Mouse (Mus musculus): Measurements from ENCODE around the gene Amtn. TPM values are rescaled to one million over a fixed set of nuclear protein-coding genes. Genes with fewer than 3 reads are reported as not detected.
"Not testable (repeated sequence)": the region's sequence is repeated elsewhere in the genome, so short reads cannot be mapped to it uniquely, and the experiment has no call there.

The Amtn gene
- polyA plus RNA-seq, 1 experiment from 2014 or later: not detected

DNA sequence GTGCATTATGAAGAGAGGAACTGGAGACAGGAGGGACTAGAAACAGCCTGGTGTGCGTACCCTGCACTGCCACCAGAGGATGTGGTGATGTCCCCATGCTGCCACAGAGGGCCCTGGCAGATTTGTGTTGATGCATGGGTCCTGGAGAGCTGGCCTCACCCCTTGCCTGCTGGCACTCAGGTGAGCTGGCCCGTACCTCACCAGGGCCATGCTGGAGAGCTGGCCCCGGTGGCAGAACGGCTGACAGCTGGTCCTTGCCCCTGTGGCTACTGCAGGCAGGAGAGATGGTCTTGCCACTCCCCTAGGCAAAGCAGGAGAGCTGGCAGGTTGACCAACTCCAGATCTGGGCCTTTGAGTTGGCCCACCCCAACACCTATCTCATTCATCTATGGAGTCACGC, 22.7 kb downstream of the Amtn start:
- no peak overlapping the region for H3K9ac ChIP-seq (ENCODE audit: low read depth, low read length)
- no peaks in the 10 kb centered on the region for H3K4me1 ChIP-seq (replicated peaks; ENCODE audit: insufficient read depth, low read length)
- ATAC-seq (replicated peaks; ENCODE audit: low FRiP score, low read depth) (no peak), DNase-seq (ENCODE audit: low spot score) (no peak)
- no peak overlapping the region for H3K4me2 ChIP-seq (ENCODE audit: low read length)
- no peaks in the 10 kb centered on the region for H3K36me3 ChIP-seq (ENCODE audit: insufficient read depth, low read length)
- H3K9me3 ChIP-seq (replicated peaks; ENCODE audit: low read length): no peaks in the 10 kb centered on the region
- no peaks in the 10 kb centered on the region for H3K27me3 ChIP-seq (ENCODE audit: insufficient read depth, low read length)
- TF ChIP-seq CTCF (IDR thresholded peaks at IDR 0.05; ENCODE audit: low read depth): no peak
- no peak overlapping the region for H3K4me3 ChIP-seq (replicated peaks; ENCODE audit: low read depth, low read length)
- 74% methylated on average over 5 of the region's 5 CpGs for WGBS
- no peak overlapping the region for H3K27ac ChIP-seq

DNA sequence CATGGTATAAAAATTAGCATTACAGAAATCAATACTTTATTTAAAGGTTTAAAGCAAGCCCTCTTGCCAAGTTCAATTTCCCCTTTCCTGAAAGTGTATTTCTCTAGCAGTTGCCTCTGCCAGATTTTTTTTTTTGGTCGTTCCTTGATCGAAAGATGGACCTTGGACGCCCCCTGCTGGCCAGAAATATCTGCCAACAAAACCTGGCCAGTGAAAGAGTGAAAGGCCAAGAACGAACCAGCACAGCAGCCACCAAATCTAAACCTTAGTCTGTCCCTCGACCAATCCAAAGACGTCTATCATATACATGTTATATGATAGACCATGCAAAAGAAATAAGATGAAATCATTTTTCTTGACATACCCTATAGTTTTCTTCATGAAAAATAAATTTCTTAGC, 23.9 kb downstream of the Amtn start:
- no peaks in the 10 kb centered on the region for H3K9me3 ChIP-seq (replicated peaks; ENCODE audit: low read length)
- no peak; the same call in 1 of the 2 replicates for ATAC-seq (replicated peaks; ENCODE audit: low FRiP score, low read depth)
- WGBS: 8% methylated on average over 6 of the region's 6 CpGs

DNA sequence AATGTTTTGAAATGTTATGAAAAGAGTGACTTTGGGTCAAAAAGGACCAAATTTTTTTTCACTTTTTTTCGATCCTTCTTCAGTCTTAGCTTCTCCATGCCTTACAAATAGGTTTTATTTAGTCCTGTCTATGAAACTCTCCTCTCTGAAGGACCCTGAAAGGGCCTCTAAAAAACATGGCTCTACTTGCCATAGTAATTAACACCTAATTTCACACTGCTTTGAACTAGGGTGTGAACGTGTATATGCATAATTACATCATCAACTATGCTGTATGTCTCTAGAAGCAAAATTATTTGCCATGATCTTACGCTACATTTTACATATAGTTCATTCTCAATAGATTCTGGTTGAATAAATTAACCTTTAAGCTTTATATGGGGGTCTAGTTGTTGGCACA, 25.6 kb downstream of the Amtn start:
- no peak overlapping the region for H3K27ac ChIP-seq
- no peaks in the 10 kb centered on the region for H3K27me3 ChIP-seq (ENCODE audit: insufficient read depth, low read length)
- no peaks in the 10 kb centered on the region for H3K4me1 ChIP-seq (replicated peaks; ENCODE audit: insufficient read depth, low read length)
- ATAC-seq (replicated peaks; ENCODE audit: low FRiP score, low read depth) (no peak), DNase-seq (ENCODE audit: low spot score) (no peak)
- WGBS: 81% methylated on average over 3 of the region's 3 CpGs
- no peak overlapping the region for H3K9ac ChIP-seq (ENCODE audit: low read depth, low read length)
- no peak for TF ChIP-seq CTCF (IDR thresholded peaks at IDR 0.05; ENCODE audit: low read depth)
- no peaks in the 10 kb centered on the region for H3K9me3 ChIP-seq (replicated peaks; ENCODE audit: low read length)
- no peak overlapping the region for H3K4me3 ChIP-seq (replicated peaks; ENCODE audit: low read depth, low read length)
- H3K36me3 ChIP-seq (ENCODE audit: insufficient read depth, low read length): no peaks in the 10 kb centered on the region
- H3K4me2 ChIP-seq (ENCODE audit: low read length): no peak overlapping the region

More for the DNA sequence above, 23.9 kb downstream of the Amtn start:
- Histone ChIP-seq H3K36me3 (ENCODE audit: insufficient read depth, low read length) (no peaks in the 10 kb centered on the region), H3K27me3 (ENCODE audit: insufficient read depth, low read length) (no peaks in the 10 kb centered on the region), H3K9ac (ENCODE audit: low read depth, low read length) (no peak overlapping the region), H3K27ac (no peak overlapping the region), H3K4me1 (replicated peaks; ENCODE audit: insufficient read depth, low read length) (no peaks in the 10 kb centered on the region), H3K4me3 (replicated peaks; ENCODE audit: low read depth, low read length) (no peak overlapping the region), H3K4me2 (ENCODE audit: low read length) (no peak overlapping the region)
- peak; percentile 79 for DNase-seq (ENCODE audit: low spot score)
- TF ChIP-seq CTCF (IDR thresholded peaks at IDR 0.05; ENCODE audit: low read depth): peak; percentile 79

DNA sequence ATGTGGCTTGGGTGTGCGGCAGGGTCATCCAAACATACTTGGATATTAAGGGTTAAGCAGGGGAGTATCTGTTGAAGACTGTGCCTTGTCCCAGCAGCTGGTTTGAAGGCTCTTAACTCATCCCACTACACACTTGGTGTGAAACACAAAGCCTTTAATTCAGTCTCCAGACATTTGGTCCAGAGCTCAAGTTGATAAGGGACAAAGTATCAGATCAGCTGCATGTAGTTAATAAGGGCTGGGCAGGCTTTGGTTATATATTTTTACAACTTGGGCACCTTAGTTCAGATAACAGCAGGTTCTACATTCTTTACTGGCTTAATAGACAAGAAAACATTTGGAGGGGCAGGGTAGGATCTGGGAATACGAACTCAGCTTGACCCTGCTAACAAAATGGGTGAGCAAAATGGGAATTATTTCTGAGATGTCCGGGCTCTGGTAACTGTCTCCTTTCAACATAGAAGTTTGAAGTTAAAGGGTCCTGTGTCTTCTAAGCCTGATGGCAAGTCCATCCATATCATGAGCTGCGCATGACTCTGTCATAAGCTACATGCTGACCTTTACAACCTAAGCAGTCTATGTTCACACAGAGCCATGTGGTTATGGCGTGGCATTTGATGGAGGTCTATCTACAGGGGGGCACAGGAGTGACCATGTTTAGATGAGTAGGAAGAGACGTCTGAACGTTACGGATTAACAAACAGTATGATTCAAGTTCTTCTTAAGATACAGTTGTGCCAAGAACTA, 44.6 kb downstream of the Amtn start:
- Histone ChIP-seq H3K4me1 (replicated peaks; ENCODE audit: insufficient read depth, low read length) (no peaks in the 10 kb centered on the region), H3K4me2 (ENCODE audit: low read length) (no peak overlapping the region), H3K36me3 (ENCODE audit: insufficient read depth, low read length) (no peaks in the 10 kb centered on the region), H3K4me3 (replicated peaks; ENCODE audit: low read depth, low read length) (no peak overlapping the region), H3K9ac (ENCODE audit: low read depth, low read length) (no peak overlapping the region), H3K9me3 (replicated peaks; ENCODE audit: low read length) (no peaks in the 10 kb centered on the region), H3K27me3 (ENCODE audit: insufficient read depth, low read length) (no peaks in the 10 kb centered on the region), H3K27ac (no peak overlapping the region)
- 86% methylated on average over 8 of the region's 8 CpGs for WGBS
- TF ChIP-seq CTCF (IDR thresholded peaks at IDR 0.05; ENCODE audit: low read depth): no peak
- ATAC-seq (replicated peaks; ENCODE audit: low FRiP score, low read depth): no peak; the same call in 1 of the 2 replicates
- no peak for DNase-seq (ENCODE audit: low spot score)

DNA sequence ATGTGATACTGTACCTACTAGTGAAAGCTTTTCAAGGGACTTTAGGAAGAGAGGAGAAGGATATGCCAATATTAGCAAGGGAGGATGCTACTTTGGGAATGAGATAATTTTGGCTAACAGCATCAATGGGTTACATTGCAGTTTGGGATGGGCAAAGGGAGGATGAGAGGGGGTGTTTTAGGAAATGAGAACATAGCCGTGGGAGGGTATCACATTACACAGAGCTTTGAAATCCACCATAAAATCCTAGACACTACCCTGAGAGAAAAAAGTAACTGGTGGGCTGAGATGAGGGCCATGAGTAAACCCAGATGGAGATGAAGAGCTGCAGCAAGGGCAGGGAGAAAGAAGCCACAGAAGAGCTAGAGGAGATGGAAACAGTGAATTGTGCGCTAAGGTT, 49.0 kb downstream of the Amtn start:
- not testable (repeated sequence) for H3K36me3 ChIP-seq (ENCODE audit: insufficient read depth, low read length); H3K4me3 ChIP-seq (replicated peaks; ENCODE audit: low read depth, low read length); H3K9me3 ChIP-seq (replicated peaks; ENCODE audit: low read length); H3K27me3 ChIP-seq (ENCODE audit: insufficient read depth, low read length); H3K9ac ChIP-seq (ENCODE audit: low read depth, low read length); DNase-seq (ENCODE audit: low spot score); ATAC-seq (replicated peaks; ENCODE audit: low FRiP score, low read depth); H3K4me1 ChIP-seq (replicated peaks; ENCODE audit: insufficient read depth, low read length); H3K4me2 ChIP-seq (ENCODE audit: low read length); H3K27ac ChIP-seq
- 46% methylated on average over 2 of the region's 2 CpGs for WGBS

DNA sequence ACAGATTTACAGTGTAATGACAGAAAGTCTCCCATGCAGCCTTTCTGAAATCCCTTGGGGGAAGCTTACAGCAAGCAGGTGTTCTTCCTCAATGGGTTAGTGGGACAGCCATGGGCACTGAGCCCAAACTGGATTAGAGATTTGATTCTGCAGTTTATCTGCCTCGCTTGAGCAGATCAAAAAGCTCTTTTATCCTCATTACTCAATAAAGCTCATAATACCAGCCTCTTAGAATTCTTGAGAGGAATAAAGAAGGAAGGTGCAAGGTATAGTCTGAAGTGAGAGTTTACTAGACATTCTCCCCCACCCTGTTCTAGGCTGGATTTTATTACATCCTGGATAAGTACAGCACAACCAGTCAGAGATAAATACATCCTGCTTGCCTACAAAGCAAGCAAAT, 50.8 kb downstream of the Amtn start:
- no peaks in the 10 kb centered on the region for H3K27me3 ChIP-seq (ENCODE audit: insufficient read depth, low read length)
- TF ChIP-seq CTCF (IDR thresholded peaks at IDR 0.05; ENCODE audit: low read depth): no peak
- no peaks in the 10 kb centered on the region for H3K36me3 ChIP-seq (ENCODE audit: insufficient read depth, low read length)
- H3K27ac ChIP-seq: no peak overlapping the region
- ATAC-seq (replicated peaks; ENCODE audit: low FRiP score, low read depth): peak; percentile 66; the same call in 1 of the 2 replicates
- WGBS: 16% methylated on average over 1 of the region's 1 CpGs
- no peaks in the 10 kb centered on the region for H3K9me3 ChIP-seq (replicated peaks; ENCODE audit: low read length)
- no peak overlapping the region for H3K9ac ChIP-seq (ENCODE audit: low read depth, low read length)
- no peak overlapping the region for H3K4me3 ChIP-seq (replicated peaks; ENCODE audit: low read depth, low read length)
- no peaks in the 10 kb centered on the region for H3K4me1 ChIP-seq (replicated peaks; ENCODE audit: insufficient read depth, low read length)
- DNase-seq (ENCODE audit: low spot score): peak; percentile 54
- H3K4me2 ChIP-seq (ENCODE audit: low read length): no peak overlapping the region

Other genes with a start within 250 kb of the Amtn start
- not detected in 2 replicates for gene Gm11115, start 222.0 kb upstream of the Amtn start, polyA plus RNA-seq (2015; fragmentation: Nextera tagmentation; extraction: Ambion mirVana)
- not detected in 2 replicates for gene Gm7714, start 107.2 kb upstream of the Amtn start, polyA plus RNA-seq (2015; fragmentation: Nextera tagmentation; extraction: Ambion mirVana)
- not detected in 2 replicates for gene Prol1, start 58.8 kb upstream of the Amtn start, polyA plus RNA-seq (2015; fragmentation: Nextera tagmentation; extraction: Ambion mirVana)
- not detected in 2 replicates for gene Ambn, start 79.9 kb downstream of the Amtn start, polyA plus RNA-seq (2015; fragmentation: Nextera tagmentation; extraction: Ambion mirVana)
- gene Enam, start 111.9 kb downstream of the Amtn start, polyA plus RNA-seq (2015; fragmentation: Nextera tagmentation; extraction: Ambion mirVana): not detected in 2 replicates
- gene Jchain, start 151.8 kb downstream of the Amtn start, polyA plus RNA-seq (2015; fragmentation: Nextera tagmentation; extraction: Ambion mirVana): 0.13 and 0.19 TPM in 2 replicates
- gene Utp3, start 178.4 kb downstream of the Amtn start, polyA plus RNA-seq (2015; fragmentation: Nextera tagmentation; extraction: Ambion mirVana): 53.4 and 58.9 TPM in 2 replicates
- gene Rufy3, start 188.9 kb downstream of the Amtn start, polyA plus RNA-seq (2015; fragmentation: Nextera tagmentation; extraction: Ambion mirVana): 17.9 and 18.8 TPM in 2 replicates